ENCODE assay signal across 18 mouse cellular contexts in the genomic region with DNA sequence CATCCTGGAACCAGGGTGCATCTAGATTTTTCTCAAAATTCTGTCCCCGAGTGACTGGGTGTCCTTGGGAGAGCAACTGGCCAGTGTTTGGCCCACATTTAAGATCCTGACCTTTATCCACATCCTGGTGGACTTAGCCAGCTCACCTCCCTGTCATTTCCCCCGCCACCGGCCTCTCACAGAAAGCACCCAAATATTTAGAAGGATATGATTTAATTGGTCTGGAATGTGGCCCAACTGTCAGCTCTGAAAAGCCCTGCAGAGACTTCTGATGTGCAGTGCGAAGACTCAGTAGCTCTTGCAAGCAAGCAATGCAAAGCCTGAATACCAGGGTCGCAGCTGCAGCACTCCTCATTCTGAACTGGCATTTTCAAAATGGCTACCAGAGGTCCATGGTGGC.
DNase-seq lines count a peak whose midpoint lies in the region; ATAC-seq and TF ChIP-seq lines count a peak whose summit lies in the region.
"Had no signal": no experiment of that assay in that cellular context is flagged by ENCODE, and none has a peak within 500 bp of the region (broad histone marks: within the 10 kb centered on the region; RNA-seq: fewer than 3 reads in every experiment).

No protein-coding gene starts in this region.

- 27% methylated on average over 5 of the region's 5 CpGs for whole genome bisulfite sequencing in heart, postnatal 0 days
- 38% methylated on average over 5 of the region's 5 CpGs for WGBS in heart, embryonic 12.5 days
- 32% methylated on average over 5 of the region's 5 CpGs for WGBS in lung, adult 2 months

- TF ChIP-seq POLR2A in lung, adult 2 months (IDR thresholded peaks at IDR 0.05; ENCODE audit: borderline replicate concordance, extremely low read depth, low read depth, low read length) = no peak

- H3K4me3 ChIP-seq in heart, postnatal 0 days (ENCODE audit: low read depth, low read length) = no peak overlapping the region
- no peak overlapping the region for H3K4me3 ChIP-seq in heart, embryonic 12.5 days
- H3K4me3 ChIP-seq in lung, adult 2 months (replicated peaks; ENCODE audit: extremely low read depth, low read depth, low read length) = no peak overlapping the region
- H3K4me3 ChIP-seq: embryonic facial prominence, embryonic 13.5 days; gastrocnemius, adult 2 months; hindbrain, embryonic 10.5 days; lung, embryonic 15.5 days; neural tube, embryonic 12.5 days had no signal

- no peak overlapping the region for H3K9ac ChIP-seq in heart, postnatal 0 days (replicated peaks; ENCODE audit: low read depth, low read length)
- H3K9ac ChIP-seq in heart, embryonic 12.5 days = no peak overlapping the region
- H3K9ac ChIP-seq: embryonic facial prominence, embryonic 13.5 days; forebrain, postnatal 0 days; lung, embryonic 15.5 days; neural tube, embryonic 12.5 days had no signal

- no peak for TF ChIP-seq EP300 in heart, postnatal 0 days (IDR thresholded peaks at IDR 0.05; ENCODE audit: low read depth)

- peak; percentile 16 to 51 for DNase-seq in adrenal gland, adult (ENCODE audit: inconsistent age in 2 of 2, low spot score in 1 of 2)
- DNase-seq in adrenal gland, postnatal 4 days (ENCODE audit: low spot score in 2 of 2) = no peak
- DNase-seq in heart, postnatal 0 days (ENCODE audit: low spot score) = peak; percentile 16
- peak; percentile 29 to 55 for DNase-seq in lung, postnatal 4 days
- DNase-seq in lung, adult 2 months = no peak
- DNase-seq in heart, postnatal 14 days = peak; percentile 2 to 9
- DNase-seq: cerebellum, adult 9-10 months; forebrain, postnatal 0 days; gastrocnemius, adult 2 months; liver; right cerebral cortex, postnatal 25 days; thymus, postnatal 14 days had no signal

- H3K9me3 ChIP-seq in heart, postnatal 0 days (replicated peaks; ENCODE audit: control insufficient read depth, low read length) = no peaks in the 10 kb centered on the region
- H3K9me3 ChIP-seq in heart, embryonic 12.5 days (replicated peaks) = no peaks in the 10 kb centered on the region
- H3K9me3 ChIP-seq: embryonic facial prominence, embryonic 13.5 days; hindbrain, embryonic 10.5 days; lung, embryonic 15.5 days; neural tube, embryonic 12.5 days had no signal

- no peaks in the 10 kb centered on the region for H3K27me3 ChIP-seq in heart, postnatal 0 days (ENCODE audit: control insufficient read depth, insufficient read depth, low read length)
- H3K27me3 ChIP-seq in heart, embryonic 12.5 days (replicated peaks) = no peaks in the 10 kb centered on the region
- H3K27me3 ChIP-seq: embryonic facial prominence, embryonic 13.5 days; lung, embryonic 15.5 days; neural tube, embryonic 12.5 days had no signal

- H3K4me1 ChIP-seq in heart, postnatal 0 days (ENCODE audit: control insufficient read depth, insufficient read depth) = peaks cover 8% of the 10 kb centered on the region; the same call in 1 of the 2 replicates
- peaks cover 18% of the 10 kb centered on the region for H3K4me1 ChIP-seq in heart, embryonic 12.5 days (replicated peaks)
- H3K4me1 ChIP-seq in lung, adult 2 months (ENCODE audit: control insufficient read depth, insufficient read depth, low read length) = no peaks in the 10 kb centered on the region

- ATAC-seq in heart, postnatal 0 days (ENCODE audit: insufficient read depth, low read depth) = no peak
- no peak for ATAC-seq in heart, embryonic 12.5 days (ENCODE audit: insufficient number of reproducible peaks, low FRiP score)
- ATAC-seq in activated CD4-positive, CD25-positive, alpha-beta regulatory T cell, adult 4 months = no peak
- ATAC-seq: forebrain, postnatal 0 days had no signal

- no peak overlapping the region for H3K4me2 ChIP-seq in heart, postnatal 0 days (ENCODE audit: low read depth, low read length)
- H3K4me2 ChIP-seq in heart, embryonic 12.5 days = no peak overlapping the region
- H3K4me2 ChIP-seq: embryonic facial prominence, embryonic 13.5 days; lung, embryonic 15.5 days; neural tube, embryonic 12.5 days had no signal

- H3K36me3 ChIP-seq in heart, postnatal 0 days (replicated peaks; ENCODE audit: control insufficient read depth, insufficient read depth, low read length) = no peaks in the 10 kb centered on the region
- H3K36me3 ChIP-seq in heart, embryonic 12.5 days = no peaks in the 10 kb centered on the region
- H3K36me3 ChIP-seq: embryonic facial prominence, embryonic 13.5 days; hindbrain, embryonic 10.5 days; lung, embryonic 15.5 days; neural tube, embryonic 12.5 days had no signal

- no peak for TF ChIP-seq CTCF in heart, postnatal 0 days (IDR thresholded peaks at IDR 0.05; ENCODE audit: low read depth)
- TF ChIP-seq CTCF in lung, adult 2 months (IDR thresholded peaks at IDR 0.05; ENCODE audit: insufficient read depth, low read length) = no peak

- H3K27ac ChIP-seq in heart, postnatal 0 days (ENCODE audit: low read depth) = no peak overlapping the region
- H3K27ac ChIP-seq in heart, embryonic 12.5 days (ENCODE audit: poor library complexity, severe bottlenecking) = no peak overlapping the region
- H3K27ac ChIP-seq: embryonic facial prominence, embryonic 13.5 days; gastrocnemius, adult 2 months; hindbrain, embryonic 10.5 days; lung, embryonic 15.5 days; neural tube, embryonic 12.5 days had no signal

- intact Hi-C loops in heart, postnatal 14 days (cut with DNase I) = no loop called here

Comparison
In these comparisons a context has a peak if more than half of its experiments do, and no peak if none do; other contexts are left out.
1. DNase-seq: peak in adrenal gland, adult (2 of 2), heart, postnatal 0 days (single experiment), lung, postnatal 4 days (2 of 2) and heart, postnatal 14 days (2 of 2); none in adrenal gland, postnatal 4 days (0 of 2) and lung, adult 2 months (single experiment).